Mouse (Mus musculus) heart, embryonic 14.5 days (tissue): ENCODE data around the gene Scn5a. TPM values are rescaled to one million over a fixed set of nuclear protein-coding genes. Genes with fewer than 3 reads are reported as not detected.

ENCODE experiments used
- ATAC-seq: fragments of 200-750 bp; cut with Nextera tagmentation; 2 replicates; pipeline ENCODE4 v1.8.0; 2017; ENCODE audit warnings: low read depth, moderate TSS enrichment; ENCODE audit not compliant: insufficient number of reproducible peaks, insufficient read depth, low FRiP score
- H3K27ac ChIP-seq, 2 experiments: fragments of 200-500 bp in 1 of 2; fragments of 300-500 bp in 1 of 2; sonication (generic) in 1 of 2; replicated peaks in 1 of 2; 2 replicates each; pipeline ENCODE4 v1.5.1; 2012 to 2014; ENCODE audit warnings: low read depth in 2 of 2, low read length in 2 of 2, control low read depth in 1 of 2, mild to moderate bottlenecking in 1 of 2, mixed read lengths in 1 of 2; ENCODE audit not compliant: control insufficient read depth in 1 of 2, insufficient read depth in 1 of 2
- H3K27me3 ChIP-seq: fragments of 300-500 bp; sonication (generic); 2 replicates; pipeline ENCODE4 v1.6.1; 2014; ENCODE audit warnings: mild to moderate bottlenecking, low read length, control low read depth; ENCODE audit not compliant: control insufficient read depth, insufficient read depth
- H3K36me3 ChIP-seq: fragments of 300-500 bp; sonication (generic); 2 replicates; pipeline ENCODE4 v1.6.1; 2014; ENCODE audit warnings: mild to moderate bottlenecking, control low read depth, low read length, mixed read lengths; ENCODE audit not compliant: control insufficient read depth, insufficient read depth
- H3K4me1 ChIP-seq, 2 experiments: fragments of 200-500 bp in 1 of 2; fragments of 300-500 bp in 1 of 2; sonication (generic) in 1 of 2; 2 replicates each; pipeline ENCODE4 v1.6.1; 2012 to 2014; ENCODE audit warnings: low read length in 2 of 2, control low read depth in 1 of 2, mixed read lengths in 1 of 2; ENCODE audit not compliant: control insufficient read depth in 2 of 2, insufficient read depth in 2 of 2
- H3K4me2 ChIP-seq: fragments of 300-500 bp; sonication (generic); 2 replicates; pipeline ENCODE4 v1.6.1; 2014; ENCODE audit warnings: mild to moderate bottlenecking, low read length
- H3K4me3 ChIP-seq, 2 experiments: fragments of 200-500 bp in 1 of 2; fragments of 300-500 bp in 1 of 2; sonication (generic) in 1 of 2; 2 replicates each; pipeline ENCODE4 v1.5.1; 2012 to 2014; ENCODE audit warnings: low read length in 2 of 2, mild to moderate bottlenecking in 2 of 2, control low read depth in 1 of 2, low read depth in 1 of 2, moderate library complexity in 1 of 2; ENCODE audit not compliant: control insufficient read depth in 1 of 2, insufficient read depth in 1 of 2
- H3K9ac ChIP-seq: fragments of 300-500 bp; sonication (generic); 2 replicates; pipeline ENCODE4 v1.6.1; 2014; ENCODE audit warnings: mild to moderate bottlenecking, low read length
- H3K9me3 ChIP-seq: fragments of 300-500 bp; sonication (generic); 2 replicates; pipeline ENCODE4 v1.6.1; 2016; ENCODE audit warnings: low read length, control low read depth; ENCODE audit not compliant: control insufficient read depth
- WGBS: fragments of 180-500 bp; shearing (Covaris S2); extraction: QIAGEN DNeasy Blood & Tissue Kit; methylation state at CpG from one replicate; pipeline ENCODE4 v1.1.7; 2014; 5-methylcytosine and 5-hydroxymethylcytosine counted together
- polyA plus RNA-seq: library from polyadenylated mRNA; unstranded; fragments of >200 nt; fragmentation: Nextera tagmentation; extraction: Ambion mirVana; gene quantifications from 2 replicates; pipeline ENCODE4 v1.2.1, GENCODE M21; 2014

Gene Scn5a
- polyA plus RNA-seq, 1 experiment from 2014 or later: 10.0 TPM

- Histone ChIP-seq H3K9me3 (no peaks in the 10 kb centered on the region), H3K27me3 (peaks cover 9% of the 10 kb centered on the region; the same call in 1 of the 2 replicates), H3K4me2 (no peak overlapping the region), H3K27ac (no peak overlapping the region), H3K4me1 (peaks cover 14 to 35% of the 10 kb centered on the region in 2 experiments; a peak in 3 of 4 replicates), H3K36me3 (peaks cover 21% of the 10 kb centered on the region), H3K4me3 (no peak overlapping the region), H3K9ac (no peak overlapping the region)
- 57% methylated on average over 23 of the region's 23 CpGs for WGBS
- ATAC-seq: no peak
Observed at GRCm38 (mm10) chr9:119519116-119519515, 59.7 kb downstream of the Scn5a start.

- no peaks in the 10 kb centered on the region for H3K9me3 ChIP-seq
- H3K4me3 ChIP-seq: no peak overlapping the region
- no peak overlapping the region for H3K4me2 ChIP-seq
- no peak for ATAC-seq
- peaks cover 23% of the 10 kb centered on the region for H3K36me3 ChIP-seq
- no peak overlapping the region for H3K9ac ChIP-seq
- no peak overlapping the region for H3K27ac ChIP-seq
- peaks cover 9% of the 10 kb centered on the region; the same call in 1 of the 2 replicates for H3K27me3 ChIP-seq
- WGBS: 58% methylated on average over 8 of the region's 8 CpGs
- H3K4me1 ChIP-seq: peaks cover 12 to 26% of the 10 kb centered on the region in 2 experiments; a peak in 3 of 4 replicates
Observed at GRCm38 (mm10) chr9:119518177-119518576, 60.6 kb downstream of the Scn5a start.

- 40% methylated on average over 20 of the region's 20 CpGs for WGBS
- H3K9ac ChIP-seq: 0 out of 2 replicates have a peak overlapping the region, but pooled peaks have one; percentile 34
- peaks cover 11 to 26% of the 10 kb centered on the region in 2 experiments; a peak in 3 of 4 replicates for H3K4me1 ChIP-seq
- ATAC-seq: no peak
- peaks cover 28% of the 10 kb centered on the region for H3K36me3 ChIP-seq
- H3K27ac ChIP-seq: peak overlapping the region; percentile 29 to 51; a peak in 3 of 4 replicates
- H3K4me3 ChIP-seq: no peak overlapping the region
- peaks cover 9% of the 10 kb centered on the region; the same call in 1 of the 2 replicates for H3K27me3 ChIP-seq
- no peaks in the 10 kb centered on the region for H3K9me3 ChIP-seq
- peak overlapping the region; percentile 16; the same call in 1 of the 2 replicates for H3K4me2 ChIP-seq
Observed at GRCm38 (mm10) chr9:119517467-119517866, 61.3 kb downstream of the Scn5a start.

- H3K4me2 ChIP-seq: peak overlapping the region; percentile 16; the same call in 1 of the 2 replicates
- no peak overlapping the region for H3K9ac ChIP-seq
- no peak overlapping the region for H3K4me3 ChIP-seq
- peaks cover 28% of the 10 kb centered on the region for H3K36me3 ChIP-seq
- H3K27me3 ChIP-seq: peaks cover 9% of the 10 kb centered on the region; the same call in 1 of the 2 replicates
- 20% methylated on average over 5 of the region's 5 CpGs for WGBS
- H3K4me1 ChIP-seq: peaks cover 11 to 26% of the 10 kb centered on the region in 2 experiments; a peak in 3 of 4 replicates
- ATAC-seq: no peak
- H3K27ac ChIP-seq: peak overlapping the region in 1 of 2 experiments; percentile 51; a peak in 3 of 4 replicates
- no peaks in the 10 kb centered on the region for H3K9me3 ChIP-seq
Observed at GRCm38 (mm10) chr9:119516815-119517214, 62.0 kb downstream of the Scn5a start.

GRCm38 (mm10) chr9:119515454-119515853 lies 63.4 kb downstream of the Scn5a start:
- H3K27me3 ChIP-seq: peaks cover 9% of the 10 kb centered on the region; the same call in 1 of the 2 replicates
- H3K36me3 ChIP-seq: peaks cover 23% of the 10 kb centered on the region
- H3K9me3 ChIP-seq: no peaks in the 10 kb centered on the region
- no peak overlapping the region for H3K4me3 ChIP-seq
- no peak for ATAC-seq
- H3K4me1 ChIP-seq: peaks cover 11 to 26% of the 10 kb centered on the region in 2 experiments; a peak in 3 of 4 replicates
- no peak overlapping the region for H3K27ac ChIP-seq
- 79% methylated on average over 9 of the region's 9 CpGs for WGBS
- H3K4me2 ChIP-seq: no peak overlapping the region
- no peak overlapping the region for H3K9ac ChIP-seq

- Histone ChIP-seq H3K27me3 (peaks cover 9% of the 10 kb centered on the region; the same call in 1 of the 2 replicates), H3K27ac (no peak overlapping the region), H3K36me3 (peaks cover 22% of the 10 kb centered on the region), H3K4me2 (no peak overlapping the region), H3K9me3 (no peaks in the 10 kb centered on the region), H3K4me3 (no peak overlapping the region), H3K4me1 (peaks cover 11 to 26% of the 10 kb centered on the region in 2 experiments; a peak in 3 of 4 replicates), H3K9ac (no peak overlapping the region)
- ATAC-seq: no peak
- 76% methylated on average over 8 of the region's 8 CpGs for WGBS
Observed at GRCm38 (mm10) chr9:119514986-119515385, 63.8 kb downstream of the Scn5a start.

- Histone ChIP-seq H3K27me3 (peaks cover 9% of the 10 kb centered on the region; the same call in 1 of the 2 replicates), H3K36me3 (peaks cover 21% of the 10 kb centered on the region), H3K9ac (no peak overlapping the region), H3K9me3 (no peaks in the 10 kb centered on the region), H3K4me3 (no peak overlapping the region), H3K27ac (no peak overlapping the region), H3K4me1 (peaks cover 11 to 23% of the 10 kb centered on the region in 2 experiments; a peak in 3 of 4 replicates), H3K4me2 (no peak overlapping the region)
- 76% methylated on average over 8 of the region's 8 CpGs for WGBS
- no peak for ATAC-seq
Observed at GRCm38 (mm10) chr9:119513816-119514215, 65.0 kb downstream of the Scn5a start.
